Mouse (Mus musculus): ENCODE measurements around the gene H2al1e.

- TF ChIP-seq ZNF384 (IDR thresholded peaks at IDR 0.05; ENCODE audit: low read depth, low read length) (no peak), MAFK (IDR thresholded peaks at IDR 0.05; ENCODE audit: insufficient read depth, low read depth, low read length) (no peak), ZC3H11A (IDR thresholded peaks at IDR 0.05; ENCODE audit: borderline replicate concordance, low read depth, low read length) (no peak), HCFC1 (IDR thresholded peaks at IDR 0.05; ENCODE audit: borderline replicate concordance, insufficient read depth, low read length) (no peak)
Measured at GRCm38 (mm10) chrX:11273190-11273589, 38.5 kb upstream of the H2al1e start.

All from ES-E14 (cell line).